Mouse (Mus musculus) kidney, adult 18-20 months (tissue): ENCODE data around the gene Pigk.

Source experiments
- DNase-seq: peaks from one replicate; pipeline ENCODE4 v3.0.0; 2021

Pigk gene

DNA sequence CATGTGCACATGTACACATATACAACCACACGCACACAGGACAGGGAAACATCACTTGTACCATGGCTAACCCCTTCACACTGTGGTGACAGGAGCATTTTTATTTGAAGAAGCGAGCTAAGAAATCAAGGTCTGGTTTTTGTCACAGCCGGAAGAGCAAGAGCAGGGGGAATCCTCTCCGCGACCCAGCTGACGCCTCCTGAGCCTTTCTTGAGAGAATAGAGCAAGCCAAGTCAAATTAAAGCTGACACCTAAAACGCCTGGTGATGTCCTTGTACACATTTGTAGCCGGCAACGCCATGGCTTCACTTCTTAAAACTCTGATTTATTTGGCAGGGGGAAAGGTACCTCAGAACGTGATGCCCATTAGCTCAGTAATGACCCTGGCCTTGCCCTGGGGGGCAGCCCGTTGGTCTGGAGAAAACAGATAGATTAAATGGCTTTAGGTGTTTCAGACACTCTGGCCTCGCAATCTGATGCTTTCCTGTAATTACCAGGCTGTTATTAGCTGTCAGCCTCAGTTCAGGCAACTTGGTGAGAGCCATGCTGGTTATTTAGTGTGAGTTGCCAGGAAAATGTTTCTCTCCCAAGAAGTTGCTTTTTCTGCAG is 141.2 kb downstream of the Pigk start:
- DNase-seq = no peak

DNA sequence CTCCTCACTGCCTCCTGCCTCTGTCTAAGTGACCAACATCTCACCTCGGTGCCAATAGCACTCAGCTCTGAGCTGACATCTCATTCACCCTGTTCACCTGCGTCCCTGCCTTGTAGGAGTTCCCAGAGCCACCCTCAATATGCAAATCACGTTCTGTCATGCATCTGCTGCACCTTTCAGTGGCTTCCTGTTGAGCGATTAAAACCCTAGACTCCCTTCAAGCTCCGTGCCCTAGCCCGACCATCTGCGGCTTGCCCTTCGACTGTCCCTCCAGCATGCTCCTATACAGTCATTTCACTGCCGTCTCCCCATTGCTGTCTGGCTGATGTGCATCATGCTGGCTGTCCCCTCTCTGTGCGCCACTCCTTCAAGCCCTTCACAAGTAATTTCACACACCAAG is 142.2 kb downstream of the Pigk start:
- no peak for DNase-seq

DNA sequence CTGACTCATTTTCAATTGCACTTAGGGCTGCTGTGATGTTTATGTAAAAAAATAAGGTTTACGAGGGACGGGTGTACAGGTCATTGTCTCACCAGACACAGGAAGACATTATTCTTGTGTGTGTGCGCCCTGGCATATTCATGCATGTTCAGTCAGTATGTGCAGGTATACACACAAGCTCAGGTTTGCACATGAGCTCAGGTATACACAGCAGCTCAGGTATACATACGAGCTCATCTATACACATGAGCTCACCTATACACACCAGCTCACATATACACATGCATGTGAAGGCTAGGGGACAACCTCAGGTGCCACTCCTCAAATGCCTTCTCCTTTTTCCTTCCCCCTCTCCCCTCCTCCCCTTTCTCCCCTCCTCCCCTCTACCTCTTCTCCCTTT is 147.6 kb downstream of the Pigk start:
- DNase-seq = no peak

DNA sequence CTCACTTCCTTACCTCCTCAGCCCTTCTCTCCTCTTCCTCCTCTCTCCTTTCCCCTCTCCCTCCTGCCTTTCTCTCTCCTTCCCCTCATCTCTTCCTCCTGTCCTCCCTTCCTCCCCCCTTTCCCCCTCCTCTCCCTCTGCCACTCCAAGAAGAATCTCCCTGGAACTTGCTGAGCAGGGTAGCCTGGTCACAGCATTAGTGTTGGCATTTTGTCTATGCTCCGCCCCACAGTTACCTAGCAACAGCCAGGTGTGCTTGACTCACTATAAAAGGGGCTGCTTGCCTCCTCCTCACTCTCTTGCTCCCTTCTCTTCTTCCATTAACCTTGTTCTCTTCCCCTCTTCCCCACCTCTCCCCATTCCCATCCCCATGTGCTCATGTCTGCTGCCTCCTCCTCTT is 148.1 kb downstream of the Pigk start:
- no peak for DNase-seq

DNA sequence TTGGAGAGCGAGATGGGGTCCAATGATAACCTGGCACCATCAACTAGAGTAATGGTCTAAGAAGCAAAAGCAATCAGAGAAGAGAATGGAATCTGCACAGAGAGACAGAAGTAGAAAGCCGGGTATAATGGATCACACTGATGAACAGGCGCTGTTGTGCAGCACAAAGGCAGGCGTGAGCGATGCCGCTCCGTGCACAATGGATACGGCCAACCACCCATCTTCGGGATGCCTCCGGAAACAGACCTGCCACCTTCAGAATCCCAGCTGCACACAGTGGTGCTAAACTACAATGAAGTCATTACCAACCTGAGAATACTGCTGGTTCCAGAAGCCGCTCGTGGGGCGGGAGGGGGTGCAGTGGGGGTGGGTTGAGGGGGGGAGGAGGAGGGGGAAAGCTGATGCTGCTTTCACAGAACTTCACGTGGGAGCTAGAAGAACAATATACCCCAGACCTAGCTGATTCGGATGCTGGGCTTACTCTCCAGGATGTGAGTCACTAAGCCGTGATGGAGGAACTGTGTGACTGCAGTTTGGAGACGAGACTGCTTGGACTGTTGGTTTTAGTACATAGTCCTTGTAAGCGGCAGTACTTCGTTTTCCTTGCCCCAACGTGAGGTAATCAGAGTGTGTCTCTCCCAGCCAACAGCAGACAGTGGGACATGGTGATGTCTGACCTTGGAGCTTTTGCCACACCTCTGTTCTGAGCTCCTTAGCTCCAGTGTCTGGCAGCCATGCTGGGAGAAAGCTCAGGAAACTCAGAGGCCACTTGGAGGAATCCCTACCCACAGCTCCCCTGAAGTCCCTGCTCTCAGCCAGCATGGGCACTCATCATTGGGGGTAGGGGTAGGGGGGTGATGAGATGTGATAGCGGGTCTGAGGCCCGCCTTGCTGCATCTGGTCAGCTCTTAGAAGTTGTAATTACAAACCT is 152.4 kb downstream of the Pigk start:
- no peak for DNase-seq

DNA sequence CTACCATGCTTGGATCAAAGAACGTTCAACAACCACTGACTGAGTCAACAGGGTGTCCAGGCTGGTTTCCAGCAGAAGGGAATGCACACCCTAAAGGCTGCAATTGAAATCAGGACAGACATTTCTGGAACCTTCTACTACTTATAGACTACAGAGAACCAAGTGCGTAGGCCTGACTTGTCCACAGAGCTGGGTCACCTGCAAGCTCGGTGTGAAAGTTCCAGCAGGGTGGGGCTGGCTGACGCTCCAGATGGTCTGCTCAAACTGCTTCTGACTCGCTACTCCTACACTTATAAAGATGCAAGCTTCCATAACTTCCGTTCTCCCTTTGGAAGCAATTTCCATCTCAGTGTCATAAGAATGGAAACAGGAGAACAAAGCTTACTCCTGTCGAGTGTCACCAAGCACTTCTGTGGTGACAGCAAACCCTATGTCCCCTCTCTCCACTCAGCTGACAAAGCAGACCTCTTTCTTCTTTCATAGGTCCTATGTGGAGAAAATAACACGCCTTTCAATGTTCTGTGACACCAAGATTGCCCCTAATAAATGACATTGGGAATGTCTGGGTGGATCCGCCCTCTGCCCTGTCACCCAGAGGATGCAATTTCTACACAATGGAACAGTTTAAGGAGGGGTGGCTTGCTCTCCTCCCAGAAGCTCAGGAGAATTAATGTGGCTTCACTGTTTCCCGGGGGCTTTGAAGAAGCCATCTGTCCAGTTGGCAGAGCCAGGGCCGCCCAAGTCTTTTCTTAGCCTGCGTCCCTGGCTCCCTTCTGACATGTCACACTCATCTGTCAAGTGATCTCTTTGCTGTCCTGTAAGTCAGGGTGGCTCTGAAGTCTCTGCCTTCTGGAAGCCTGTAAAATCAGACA is 154.0 kb downstream of the Pigk start:
- no peak for DNase-seq

DNA sequence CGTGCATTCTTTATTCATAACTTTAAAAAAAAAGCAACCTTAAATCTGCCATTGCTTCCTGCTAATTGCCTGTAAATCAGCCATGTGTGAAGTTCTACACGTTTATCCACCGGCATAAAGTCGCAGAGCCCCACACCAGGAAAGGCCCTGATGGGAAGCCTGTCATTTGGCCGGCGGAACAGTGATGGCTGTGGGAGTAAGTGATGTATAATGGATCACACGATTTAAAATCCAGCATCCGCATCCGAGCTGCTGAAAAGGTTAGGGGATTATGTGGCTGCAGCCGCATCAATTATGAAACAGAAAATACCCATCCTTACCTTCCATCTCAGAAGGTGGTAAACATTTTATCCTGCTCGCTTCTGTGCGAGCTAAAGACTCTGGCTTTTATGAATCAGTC is 158.2 kb downstream of the Pigk start:
- DNase-seq = no peak

DNA sequence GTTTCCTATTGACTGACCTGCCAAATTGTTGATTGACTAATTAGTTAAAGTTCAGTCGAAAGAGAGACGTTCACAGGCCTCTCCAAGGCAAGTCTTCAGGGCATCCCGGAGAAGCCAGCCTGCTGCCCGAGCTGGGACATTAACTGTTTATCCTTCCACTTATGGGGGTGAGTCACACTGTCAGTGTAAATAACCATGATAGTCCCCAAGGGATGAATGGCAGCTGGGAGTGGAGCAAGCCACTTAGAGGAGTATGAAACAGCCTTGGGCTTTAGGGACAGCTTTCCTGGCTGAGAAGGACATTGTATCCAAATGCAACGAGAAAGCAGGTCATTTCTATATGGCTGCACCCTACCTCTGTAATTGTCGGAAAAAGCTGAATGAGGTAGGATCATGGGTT is 158.7 kb downstream of the Pigk start:
- no peak for DNase-seq

DNA sequence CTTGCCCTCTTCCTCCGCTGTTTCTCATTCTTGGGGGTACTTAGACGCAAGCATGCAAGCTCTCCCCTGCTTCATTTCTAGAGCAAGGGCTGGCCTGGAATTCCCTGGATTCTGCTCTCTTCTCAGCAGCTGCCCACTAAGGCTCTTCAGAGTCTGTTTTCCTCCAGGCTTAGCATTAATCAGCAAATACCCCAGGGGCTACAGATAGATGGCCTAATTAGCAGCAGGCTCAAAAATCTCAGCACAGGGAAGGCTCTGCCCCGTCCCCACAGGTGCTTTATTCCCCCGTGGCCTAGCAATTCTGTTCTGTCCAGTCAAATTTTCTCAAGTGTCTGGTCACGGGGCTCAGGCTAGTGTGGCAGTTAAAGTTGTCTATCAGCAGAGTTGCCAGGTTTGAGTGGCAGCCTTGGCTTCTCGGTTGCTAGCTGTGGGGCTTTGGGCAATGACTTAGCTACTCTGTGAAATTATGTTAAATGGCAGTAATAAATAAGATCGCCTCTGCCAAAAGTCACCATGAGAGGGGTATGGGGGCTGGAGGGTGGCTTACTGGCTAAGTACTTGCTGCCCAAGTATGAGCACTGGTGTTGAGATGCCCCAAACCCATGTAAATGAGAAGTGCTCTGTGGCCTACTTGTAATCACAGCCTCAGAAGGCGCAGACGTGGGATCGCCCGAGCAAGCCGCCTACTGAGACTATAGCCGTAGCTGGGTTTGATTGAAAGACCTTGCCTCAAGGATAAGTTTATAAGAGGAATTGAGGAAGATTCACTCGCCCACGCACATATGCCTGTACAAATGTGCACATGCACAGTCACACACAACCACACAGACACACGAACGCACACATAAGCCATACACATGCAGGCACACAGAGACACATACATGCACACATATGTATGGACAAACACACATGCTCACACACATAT is 160.8 kb downstream of the Pigk start:
- no peak for DNase-seq

DNA sequence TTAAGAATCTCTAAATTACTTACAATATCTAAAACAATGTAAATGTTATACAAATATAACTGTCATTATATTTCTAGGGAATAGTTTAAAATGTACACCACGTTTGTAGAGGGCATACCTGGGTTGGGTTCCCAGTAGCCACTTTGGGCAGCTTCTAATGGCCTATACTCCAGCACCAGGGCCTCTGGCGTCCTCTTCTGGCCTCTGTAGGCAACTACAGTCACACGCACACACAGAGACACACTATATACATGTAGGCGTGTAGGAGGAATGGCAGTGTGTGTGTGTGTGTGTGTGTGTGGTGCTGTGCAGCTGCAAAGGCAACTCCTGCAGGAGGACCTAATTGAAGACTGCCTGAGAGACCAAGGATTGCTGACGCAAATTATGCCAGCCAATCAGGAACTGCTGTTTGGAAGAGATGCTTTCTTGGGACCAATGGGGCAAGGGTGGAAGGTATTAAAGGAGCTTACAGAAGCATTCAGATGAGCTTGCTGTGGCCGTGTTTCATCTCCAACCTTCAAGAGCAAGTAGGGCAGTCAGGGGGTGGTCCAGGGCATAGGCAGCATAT is 161.9 kb downstream of the Pigk start:
- no peak for DNase-seq

DNA sequence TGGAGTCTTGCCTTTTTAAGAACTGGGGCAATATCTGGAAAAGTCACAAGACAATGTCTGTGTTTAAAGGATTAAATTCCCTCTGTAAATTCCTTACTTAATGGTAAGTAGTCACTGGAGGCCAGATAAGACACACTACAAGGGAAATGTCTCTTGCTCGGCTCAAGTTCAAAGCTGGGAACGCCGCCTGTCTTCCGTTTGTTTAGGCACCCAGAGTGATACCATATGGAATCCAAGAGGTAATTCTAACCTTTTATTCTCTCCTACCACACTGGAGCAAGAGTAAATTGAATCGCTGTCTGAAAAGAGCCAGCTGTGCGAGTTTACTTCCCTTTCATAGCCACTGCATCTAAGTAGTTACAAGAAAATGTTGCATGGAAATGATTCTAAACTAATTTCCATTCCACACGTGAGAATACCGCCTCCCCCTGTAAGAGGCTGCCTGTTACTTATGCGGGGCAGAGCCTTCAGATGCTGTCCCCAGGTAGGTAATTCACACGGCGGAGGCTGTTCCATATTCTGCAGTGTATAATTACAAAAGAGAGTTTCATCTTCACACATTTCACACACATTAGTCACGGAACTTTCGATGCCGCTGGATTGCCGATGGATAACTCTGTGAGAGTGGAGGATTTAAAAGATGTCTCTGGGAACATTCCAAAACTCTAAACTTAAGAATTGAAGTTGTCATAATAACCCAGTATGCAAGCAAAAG is 166.4 kb downstream of the Pigk start:
- no peak for DNase-seq

DNA sequence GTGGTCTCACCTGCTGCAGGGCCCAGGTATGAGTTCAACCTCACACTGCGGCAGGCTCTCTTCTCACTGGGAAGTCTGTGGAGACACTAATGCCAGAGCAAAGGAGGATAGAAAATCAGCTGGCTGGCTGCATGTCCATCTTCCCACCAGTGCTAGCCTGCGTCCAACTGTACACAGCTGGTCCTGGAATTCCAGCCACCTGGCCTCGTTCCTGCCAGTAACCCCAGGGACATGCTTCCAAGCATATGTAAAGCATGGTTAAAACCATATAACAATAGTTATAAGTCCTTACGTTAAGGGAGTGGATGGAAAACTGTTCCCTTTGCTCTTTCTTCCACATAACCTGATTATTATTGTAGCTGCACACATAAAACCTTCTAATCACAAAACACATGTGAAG is 167.8 kb downstream of the Pigk start:
- no peak for DNase-seq

DNA sequence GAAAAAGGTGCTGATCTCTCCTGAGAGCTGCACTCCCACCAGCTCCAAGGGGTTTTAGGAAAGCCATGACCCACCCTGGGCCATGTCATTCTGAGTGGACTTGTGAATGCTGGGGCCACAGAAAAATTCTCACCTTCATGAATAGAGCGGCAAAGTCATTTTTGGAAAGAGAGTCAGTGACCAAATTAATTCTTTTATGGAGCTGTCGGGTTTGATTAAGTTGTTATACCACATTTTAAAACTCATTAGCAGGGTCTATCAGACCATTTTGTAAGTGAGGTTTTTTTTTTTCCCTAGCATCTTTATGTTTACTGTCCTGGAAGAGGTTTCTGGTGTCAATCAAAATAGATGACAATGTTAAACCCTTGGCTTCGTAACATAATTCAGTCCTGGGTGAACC is 169.7 kb downstream of the Pigk start:
- no peak for DNase-seq

DNA sequence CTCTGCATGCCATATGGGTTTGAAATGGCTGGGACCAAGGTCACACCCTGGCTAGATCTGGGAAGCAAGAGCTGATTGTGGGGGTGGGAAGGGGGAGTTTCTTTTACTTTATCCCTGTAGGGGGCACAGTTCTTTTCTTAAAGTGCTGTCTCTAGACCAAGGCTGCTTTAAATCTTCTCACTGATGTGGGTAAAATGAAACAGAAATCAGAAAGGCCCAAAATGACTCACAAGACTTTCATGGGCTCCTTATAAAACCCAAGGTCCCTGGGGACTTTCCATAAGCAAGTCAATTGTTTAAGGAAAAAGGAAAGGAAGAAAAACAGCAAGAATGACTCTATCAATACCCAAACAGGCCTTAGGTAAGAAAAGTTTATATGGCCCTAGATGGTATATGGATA is 172.8 kb downstream of the Pigk start:
- DNase-seq = no peak

DNA sequence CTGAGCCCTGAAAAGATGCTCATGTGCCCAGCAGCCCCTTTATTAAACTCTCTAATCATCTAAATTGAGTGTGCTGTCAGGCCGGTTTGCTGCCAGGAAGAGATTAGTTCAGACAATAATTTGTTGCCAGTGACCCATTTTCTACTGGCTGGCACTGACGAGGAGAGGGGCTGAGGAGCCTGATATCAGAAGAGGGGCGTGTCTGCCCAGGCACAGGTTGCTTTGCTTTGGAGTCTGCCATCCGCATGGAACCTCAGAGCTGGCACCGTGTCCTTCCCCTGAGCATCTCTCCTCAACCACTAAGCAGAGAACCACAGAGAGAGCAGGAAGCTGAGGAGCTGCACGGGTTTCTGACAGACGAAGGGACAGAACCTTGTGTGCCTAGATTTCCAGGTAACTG is 174.2 kb downstream of the Pigk start:
- DNase-seq = no peak

DNA sequence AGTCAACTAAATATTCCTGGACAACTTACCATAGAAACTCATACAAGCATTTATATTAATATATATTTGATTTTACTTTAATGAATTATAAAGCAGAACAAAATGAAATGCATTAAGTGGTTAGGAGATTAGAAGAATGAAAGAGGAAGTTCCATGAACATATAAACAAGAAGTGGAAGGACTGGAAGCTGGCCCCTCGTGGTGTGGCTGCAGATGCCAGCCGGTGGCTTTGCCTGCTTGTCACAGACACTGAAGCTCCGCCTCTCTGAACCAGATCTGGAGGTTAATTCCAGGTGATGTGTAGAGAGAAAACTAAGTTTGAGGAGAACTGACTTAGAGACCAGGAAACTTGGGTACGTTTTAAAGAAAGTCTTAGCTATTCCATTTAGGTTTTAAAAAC is 181.0 kb downstream of the Pigk start:
- no peak for DNase-seq

DNA sequence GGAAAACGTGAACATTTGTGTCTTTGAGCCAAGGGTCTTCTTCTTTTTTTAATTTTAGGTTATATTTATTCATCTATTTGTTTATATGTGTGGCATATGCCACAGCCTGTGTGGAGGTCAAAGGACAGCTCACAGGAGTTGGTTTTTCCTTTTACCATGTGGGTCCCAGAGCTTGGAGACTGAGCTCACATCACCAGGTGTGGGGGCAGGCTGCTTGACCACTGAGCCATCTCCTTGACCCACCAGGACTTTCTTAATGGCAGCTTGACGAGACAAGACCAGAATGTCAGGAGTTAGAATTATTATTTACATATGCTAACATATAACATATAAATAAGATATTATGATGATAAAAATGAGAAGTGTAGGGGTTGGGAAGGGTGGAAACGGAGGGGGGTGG is 182.2 kb downstream of the Pigk start:
- DNase-seq = no peak

DNA sequence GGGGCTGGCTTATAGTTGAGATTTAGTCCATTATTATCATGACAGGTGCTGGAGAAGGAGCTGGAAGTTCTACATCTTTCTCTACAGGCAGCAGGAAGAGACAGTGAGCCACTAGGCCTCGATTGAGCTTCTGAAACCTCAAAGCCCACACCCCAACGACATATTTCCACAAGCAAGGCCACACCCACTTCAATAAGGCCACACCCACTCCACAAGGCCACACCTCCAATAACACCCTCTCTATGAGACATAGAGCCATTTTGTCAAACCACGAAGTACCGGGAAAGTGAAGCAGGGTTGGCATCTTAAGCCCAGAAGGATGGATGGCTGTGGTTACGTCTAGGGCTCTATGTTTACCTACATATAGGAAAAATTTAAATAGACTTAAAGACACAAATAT is 183.3 kb downstream of the Pigk start:
- DNase-seq = no peak

DNA sequence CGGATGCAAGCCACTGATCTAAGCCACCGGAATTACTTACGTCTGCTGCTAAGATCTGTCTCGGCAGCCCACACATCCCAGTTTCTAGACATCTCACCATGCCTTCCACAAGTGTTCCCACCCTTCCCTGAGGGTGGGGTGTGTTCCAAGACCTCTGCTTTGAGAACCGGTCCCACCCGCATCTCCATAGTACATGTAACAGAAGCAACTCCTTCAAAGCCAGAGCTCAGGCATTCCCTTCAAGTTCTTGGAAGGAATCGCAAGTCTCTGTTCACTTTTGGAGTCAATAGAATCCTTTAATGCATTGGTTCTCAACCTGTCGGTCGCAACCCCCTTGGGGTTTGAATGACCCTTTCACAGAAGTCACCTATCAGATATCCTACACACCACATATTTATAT is 185.0 kb downstream of the Pigk start:
- no peak for DNase-seq

DNA sequence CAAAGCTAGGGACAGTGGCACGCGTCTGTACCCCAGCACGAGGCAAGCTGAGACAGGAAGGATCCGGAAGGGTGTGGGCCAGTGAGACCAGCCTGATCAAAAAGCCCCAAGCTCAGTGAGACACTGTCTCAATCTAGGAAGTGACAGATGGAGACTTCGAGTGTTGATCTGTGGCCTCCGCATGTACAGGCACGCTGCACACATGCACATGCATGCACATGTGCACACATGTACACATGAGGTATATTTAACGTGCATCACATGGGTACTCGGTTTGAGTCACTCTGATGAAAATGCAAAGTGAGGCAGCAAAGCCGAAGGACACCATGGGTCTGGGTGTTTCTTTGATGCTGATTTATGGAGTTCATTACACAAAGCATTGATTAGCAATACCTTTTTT is 191.1 kb downstream of the Pigk start:
- no peak for DNase-seq

DNA sequence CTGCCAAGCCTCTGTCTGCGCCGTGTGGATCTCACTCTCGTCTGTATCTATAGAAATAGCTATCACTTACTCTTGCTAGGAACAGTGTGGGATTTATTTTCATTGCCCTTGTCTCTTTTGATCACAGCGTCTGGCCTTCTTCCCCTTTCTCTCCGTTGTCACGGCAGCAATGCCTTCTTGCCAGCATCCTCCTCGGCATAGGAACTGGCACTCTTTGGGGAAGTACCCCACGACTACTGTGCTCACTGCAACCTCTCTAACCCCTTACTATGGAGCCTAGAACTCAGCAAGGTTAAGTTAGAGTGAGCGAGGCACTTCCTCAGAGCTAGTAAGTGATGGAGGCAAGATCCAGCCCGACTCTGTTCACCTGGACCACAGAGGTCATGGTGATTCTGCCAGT is 191.9 kb downstream of the Pigk start:
- no peak for DNase-seq

DNA sequence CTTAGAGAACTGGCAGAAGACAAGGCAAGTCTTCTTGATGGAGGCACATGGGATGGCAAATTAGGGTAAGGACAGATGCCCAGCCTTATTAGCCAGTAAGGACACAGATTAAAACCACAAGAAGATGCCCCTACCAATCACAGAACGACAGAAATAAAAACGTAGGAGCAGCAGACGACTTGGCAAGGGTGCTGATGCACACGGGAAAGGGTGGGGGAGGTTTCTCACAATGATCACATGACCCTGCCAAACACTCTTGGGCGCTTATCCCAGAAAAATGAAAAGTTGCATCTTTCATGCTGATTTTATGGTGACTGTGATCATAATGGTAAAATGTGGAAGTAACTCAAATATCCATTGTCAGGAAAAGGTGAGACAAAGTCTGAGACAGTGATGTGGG is 193.2 kb downstream of the Pigk start:
- no peak for DNase-seq
